Mouse (Mus musculus) spleen, adult 12 weeks (tissue): Measurements from ENCODE around the gene Shc3.

Experiments used
- DNase-seq: peaks from one replicate; pipeline ENCODE4 v3.0.0; 2022; ENCODE audit warnings: low spot score

The Shc3 gene

DNA sequence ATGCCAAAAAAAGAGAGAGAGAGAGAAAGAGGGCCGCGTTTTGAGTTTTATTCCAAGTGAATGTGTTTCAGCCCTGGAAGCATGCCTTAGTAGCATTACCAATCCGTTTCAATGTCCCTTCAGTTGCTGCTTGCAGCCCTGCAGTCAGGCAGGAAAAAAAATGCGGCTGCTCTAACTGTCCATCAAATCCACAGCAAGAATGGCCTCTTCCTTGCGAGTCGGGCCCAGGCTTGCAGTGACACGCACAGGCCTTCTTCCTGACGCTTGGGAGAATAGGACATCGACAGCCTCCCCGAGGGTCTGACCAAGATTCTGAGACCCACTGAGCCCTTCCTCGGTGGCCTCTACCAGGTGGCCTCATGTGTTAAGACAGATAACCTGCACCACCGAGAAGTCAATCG, 718 bp downstream of the Shc3 start:
- DNase-seq, result no peak

DNA sequence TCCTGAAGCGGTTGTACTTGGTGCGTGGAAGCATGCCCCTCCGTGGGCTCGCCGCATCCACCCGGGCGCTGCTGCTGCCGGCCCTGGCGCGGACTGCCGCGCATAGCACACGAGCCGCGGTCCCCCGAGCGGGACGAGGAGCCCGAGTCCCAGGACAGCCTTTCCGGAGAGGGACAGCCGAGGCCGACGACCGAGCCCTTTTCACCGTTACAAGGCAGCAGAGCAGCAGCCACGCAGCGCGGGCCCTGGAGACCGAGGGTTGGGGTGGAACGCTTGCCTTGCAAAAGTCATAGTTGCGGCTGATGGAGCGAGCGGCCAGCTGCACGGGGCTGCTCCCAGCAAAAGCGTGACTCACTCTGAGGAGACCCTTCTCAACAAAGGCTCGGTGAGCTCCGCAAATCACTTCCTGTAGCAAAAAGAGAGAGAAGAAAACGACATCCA, 1.8 kb downstream of the Shc3 start:
- DNase-seq, result no peak

DNA sequence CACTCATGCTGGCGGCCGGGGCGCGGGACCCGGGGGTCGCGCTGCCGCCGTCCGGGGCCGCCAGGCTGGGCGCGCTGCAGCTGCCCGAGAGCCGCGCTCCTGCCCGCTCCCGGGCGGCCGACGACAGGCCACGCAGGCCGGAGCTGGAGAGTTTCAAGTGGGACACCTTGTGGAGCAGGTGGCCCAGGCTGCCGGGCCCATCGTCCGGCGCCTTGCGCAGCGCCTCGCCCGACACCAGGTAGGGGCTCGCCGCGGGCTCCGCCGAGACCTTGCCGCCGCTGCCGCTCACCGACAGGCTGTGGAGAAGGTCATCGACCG, 2.2 kb downstream of the Shc3 start:
- DNase-seq, result no peak

DNA sequence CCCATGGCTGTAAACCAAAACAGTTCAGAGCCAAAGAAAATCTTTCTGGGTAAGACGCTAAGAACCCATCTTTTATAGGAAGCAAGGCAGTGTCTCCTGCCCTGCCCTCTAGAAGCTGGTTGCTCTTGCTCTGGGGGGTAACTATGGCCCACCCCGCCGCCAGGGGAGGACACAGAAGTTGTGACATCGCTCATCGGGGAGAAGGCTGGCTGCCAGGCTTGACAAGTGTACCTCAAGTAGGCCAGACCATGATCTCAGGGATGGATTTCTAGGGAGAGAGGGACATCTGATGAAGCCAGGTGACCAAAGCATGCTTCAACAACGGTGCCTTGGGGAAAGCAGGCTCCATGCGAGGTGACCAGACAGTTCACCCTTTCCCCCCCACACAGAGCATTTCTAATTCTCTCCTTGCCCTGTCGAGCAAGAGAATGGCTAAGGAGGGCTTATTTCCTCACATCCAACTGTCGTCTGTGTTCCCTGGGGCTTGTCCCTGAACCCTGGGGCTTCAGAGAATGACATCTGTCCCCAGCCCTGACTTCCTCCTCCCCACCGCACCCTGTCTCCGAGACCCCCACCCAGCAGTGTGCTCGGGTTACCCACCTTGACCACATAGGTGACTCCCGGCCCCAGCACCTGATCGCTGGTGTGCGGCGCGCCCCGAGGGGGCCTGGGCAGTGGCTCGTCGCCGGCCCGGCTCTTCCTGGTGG, 2.7 kb downstream of the Shc3 start:
- no peak for DNase-seq

DNA sequence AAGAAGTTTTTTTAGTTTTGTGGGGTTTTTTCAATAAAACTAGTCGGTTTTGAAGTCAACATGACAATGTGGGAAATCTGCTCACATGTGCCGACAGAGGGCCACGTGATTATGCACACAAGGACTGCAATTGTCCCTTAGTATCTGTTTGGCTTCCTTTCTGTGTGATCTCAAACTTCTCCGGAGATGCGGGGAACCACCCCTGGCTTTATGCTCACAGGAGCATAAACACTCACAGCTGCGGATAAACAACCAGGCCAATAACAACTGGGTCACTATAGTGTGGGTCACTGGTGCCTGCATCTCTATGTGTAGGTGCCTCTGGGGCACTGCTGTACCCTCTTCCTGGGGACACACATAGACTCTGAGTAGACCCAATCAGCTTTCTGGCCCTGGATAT, 4.5 kb downstream of the Shc3 start:
- no peak for DNase-seq

DNA sequence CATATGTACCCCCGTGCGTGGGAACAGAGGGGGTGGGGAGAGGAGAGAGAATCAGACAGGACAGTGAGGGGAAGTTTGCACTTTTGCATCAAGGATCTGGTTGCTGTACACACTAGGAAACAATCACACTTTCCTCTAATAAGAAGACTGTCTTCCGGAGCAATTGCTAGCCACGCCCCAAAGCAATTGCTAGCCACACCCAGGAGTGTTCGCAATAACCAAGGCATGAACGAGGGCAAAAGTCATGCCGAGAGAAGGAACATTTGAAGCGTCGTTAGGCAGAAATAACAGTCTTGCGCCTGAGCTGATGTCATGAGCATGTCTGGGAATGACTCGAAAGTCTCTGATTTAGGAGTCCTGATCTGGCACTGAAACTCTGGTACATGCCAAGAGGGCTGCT, 15.9 kb downstream of the Shc3 start:
- DNase-seq, result no peak

DNA sequence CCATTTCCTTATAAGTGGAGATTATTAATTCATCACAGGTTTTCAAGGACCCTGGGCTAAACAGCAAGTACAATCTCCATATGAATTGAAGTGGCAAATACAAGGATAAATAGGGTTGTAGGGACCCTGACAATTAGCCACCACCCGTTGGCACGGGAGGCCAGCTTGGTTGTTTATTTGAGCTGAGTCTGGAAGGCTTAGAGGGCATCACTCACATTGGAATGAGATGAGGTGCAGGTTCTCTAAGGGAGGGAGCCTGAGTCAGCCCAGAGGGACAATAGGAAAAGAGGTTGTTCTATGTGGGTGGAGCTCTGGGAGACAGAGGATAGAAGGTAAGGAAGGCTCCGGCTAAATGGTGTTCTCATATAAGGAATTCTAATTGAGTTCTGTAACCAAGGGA, 17.0 kb downstream of the Shc3 start:
- DNase-seq, result no peak

DNA sequence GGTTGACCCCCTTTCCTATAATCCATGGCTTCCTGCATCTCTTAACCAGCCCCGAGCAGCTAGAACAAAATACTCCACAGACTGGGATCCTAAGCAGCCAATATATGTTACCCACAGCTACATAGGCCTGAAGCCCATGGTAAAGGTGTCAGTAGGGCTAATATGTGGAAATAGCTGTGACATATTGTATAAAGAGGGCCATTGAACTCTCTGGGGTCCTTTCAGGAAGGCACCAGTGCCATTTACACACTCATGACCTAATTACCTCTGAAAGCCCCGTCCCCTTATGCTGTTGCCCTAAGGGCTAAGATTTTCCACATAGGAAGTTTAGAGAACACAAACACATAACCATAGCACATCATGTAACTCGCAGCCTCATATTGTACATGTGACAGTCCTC, 17.4 kb downstream of the Shc3 start:
- DNase-seq, result no peak

DNA sequence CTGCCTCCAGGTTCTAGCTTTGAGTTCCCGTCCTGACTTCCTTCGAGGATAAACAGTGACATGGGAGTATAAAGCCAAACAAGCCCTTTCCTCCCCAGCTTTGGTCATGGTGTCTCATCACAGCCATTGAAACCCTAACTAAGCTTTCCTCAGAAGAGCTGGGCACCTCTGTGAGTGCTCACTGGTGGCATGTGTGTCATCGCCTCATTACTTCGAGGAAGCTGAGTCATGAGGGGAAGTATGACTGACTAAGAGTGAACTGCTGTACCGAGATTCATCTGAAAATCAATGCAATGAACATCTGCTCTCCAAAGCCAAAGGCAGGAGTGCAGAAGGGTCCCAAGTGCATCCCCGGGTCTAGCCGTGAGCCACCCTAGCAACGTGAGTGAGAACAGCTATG, 29.4 kb downstream of the Shc3 start:
- DNase-seq, result no peak

DNA sequence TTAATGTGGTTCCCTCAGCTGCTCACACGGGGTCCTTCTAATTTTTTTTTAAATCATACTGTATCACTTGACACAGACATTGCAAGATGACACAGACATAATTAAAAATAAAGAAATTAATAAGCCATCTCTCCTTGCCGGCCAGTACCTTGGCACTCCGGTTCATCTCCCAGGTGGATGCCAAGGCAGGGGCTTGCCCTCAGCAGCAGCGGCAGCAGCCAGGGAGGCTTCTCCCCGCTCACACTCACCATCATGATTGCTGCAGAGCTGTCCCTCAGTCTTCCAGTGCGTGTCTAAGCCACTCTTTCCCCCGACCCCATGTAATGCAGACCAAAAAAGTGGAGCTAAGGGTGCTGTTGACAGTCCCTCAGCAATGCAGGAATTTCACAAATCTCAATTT, 33.9 kb downstream of the Shc3 start:
- no peak for DNase-seq

DNA sequence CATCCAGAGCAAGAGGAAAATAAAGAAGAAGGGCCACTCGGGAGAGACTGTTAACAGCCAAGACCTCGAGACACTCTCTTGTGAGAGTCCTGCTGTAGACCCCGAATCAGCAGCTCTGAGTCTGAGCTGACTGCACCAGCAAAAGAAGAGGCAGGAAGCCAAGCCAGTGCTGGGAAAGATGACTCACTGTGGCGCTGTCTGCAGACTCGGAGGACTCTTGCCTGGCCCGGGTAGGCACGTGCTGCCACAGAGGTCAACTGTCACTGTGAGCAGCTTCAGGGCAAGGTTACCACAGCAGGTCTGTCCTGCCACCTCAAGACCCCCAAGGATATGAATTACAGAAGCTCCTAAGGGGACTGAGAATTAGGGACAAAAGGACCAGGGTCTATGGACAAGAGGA, 42.7 kb downstream of the Shc3 start:
- no peak for DNase-seq

DNA sequence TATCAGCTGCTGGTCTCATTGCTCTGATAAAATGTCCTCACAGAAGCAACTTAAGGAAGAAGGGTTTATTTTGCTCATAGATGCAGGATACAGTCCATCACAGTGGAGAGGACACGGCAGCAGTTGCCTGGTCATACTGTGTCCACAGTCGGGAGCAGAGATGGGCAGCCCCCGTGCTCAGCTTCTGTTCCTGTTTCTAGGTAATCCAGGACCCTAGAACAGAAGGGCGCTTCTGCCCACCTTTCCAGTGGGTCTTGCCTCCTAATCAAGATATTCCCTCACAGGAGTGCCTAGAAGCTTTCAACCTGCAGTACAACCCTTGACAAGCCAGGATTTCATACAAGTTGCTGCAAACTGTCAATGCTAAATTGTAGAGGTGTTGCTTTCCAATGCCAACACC, 44.9 kb downstream of the Shc3 start:
- no peak for DNase-seq

DNA sequence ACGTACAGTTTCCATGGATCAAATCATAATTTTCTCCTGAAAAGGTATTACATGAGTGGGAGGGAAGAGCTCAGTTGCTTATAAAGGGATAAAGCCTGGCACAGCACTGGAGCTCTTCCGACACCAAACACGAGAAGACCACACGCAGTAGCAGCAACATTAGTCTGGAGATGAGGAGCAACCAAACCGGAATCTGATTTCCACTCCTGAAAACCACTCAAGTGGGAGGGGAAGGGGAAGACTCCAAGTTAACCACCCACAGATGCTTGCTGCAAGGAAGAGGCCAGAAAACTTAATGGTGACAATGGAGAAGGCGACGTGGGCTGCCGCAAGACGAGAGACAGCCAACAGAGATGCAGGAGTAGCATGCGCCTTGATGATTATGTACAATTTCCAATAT, 45.9 kb downstream of the Shc3 start:
- no peak for DNase-seq

DNA sequence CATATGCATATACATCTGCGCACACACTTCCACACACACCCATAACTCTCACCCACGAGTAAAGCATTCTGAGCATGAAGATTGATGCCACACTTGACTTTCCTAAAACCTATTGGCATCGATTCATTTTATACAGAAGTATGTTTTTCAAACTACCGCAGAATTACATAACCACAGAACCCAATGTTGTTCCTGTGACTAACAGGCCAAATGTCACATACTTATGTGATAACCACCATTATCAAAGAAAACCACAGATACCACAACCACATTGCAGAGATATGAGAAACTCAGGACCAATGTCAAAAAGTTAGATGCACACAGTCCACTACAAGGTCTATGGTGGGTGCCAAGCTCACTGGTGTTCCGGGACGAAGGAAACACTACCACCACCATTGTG, 50.3 kb downstream of the Shc3 start:
- DNase-seq, result no peak

DNA sequence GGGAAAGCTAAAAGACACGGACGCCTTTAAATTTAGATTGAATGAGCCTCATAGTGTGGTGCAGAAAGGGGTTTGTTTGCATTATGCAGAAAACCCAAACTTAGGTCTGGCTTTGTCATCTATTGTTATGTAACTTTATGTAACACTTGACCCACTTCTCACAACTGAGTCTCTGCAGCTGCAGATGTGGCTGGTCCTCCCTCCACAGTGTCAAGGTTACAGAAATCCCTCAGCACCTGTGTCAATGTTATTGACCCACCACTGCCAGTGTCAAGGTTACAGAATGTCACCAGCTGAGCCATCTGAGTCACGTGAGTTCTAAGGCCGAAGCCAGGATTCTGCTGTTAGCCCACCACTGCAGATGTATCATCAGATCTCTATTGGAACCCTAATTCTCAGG, 51.3 kb downstream of the Shc3 start:
- no peak for DNase-seq

DNA sequence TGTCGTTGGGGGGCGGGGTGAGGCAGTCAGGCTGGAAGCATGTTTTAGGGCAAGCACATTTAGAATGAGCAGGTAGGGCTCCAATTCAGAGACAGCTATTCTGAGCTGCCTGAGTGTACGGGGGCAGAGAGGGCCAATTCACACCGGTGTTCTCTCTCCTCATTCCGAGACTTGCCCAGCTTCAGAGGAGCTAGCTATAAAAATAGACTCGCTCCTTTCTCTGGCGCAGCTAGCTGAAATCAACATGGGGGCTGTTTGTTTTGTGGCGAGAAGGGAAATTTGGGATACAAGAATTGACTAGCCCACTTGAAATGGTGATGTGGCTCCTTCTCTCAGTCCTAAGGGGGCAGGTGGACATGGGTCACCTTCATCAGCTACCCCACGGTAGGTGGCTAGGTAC, 60.4 kb downstream of the Shc3 start:
- no peak for DNase-seq

DNA sequence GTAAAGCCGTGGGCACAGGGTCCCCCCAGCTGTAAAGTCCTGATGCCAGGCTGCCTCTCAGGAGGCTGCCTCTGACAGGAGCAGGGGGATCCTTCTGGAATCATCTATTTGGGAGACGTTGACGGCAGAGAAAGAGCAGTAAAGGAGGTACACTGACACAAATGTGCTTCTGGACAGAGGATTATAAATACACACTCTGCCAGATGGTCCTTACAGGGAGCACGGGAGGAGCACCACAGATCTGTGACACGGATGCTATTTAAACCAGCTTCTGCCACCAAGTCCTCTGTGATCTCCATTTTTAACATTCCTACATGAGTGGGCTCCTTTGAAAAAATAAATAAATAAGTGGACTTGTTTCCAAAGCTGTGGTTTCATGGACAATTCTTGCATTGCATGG, 63.5 kb downstream of the Shc3 start:
- DNase-seq, result no peak

DNA sequence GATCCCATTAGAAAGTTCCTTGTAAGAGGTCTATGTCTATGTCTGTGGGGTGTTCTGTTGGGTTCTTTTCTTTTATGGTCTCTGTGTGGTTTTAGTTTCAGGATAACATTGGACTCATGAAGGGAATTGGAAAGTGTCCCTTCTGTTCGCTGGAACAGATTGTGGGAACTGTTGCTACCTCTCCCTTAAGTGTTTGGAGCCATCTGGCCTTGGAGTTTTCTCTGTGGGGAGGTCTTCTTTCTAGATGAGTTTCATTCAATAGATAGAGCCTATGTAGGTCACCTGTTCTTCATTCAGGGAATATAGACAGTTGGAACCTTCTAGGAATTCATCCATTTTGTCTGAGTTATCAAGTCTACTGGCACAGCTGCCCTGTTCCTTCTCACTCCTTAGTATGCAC, 69.5 kb downstream of the Shc3 start:
- DNase-seq, result no peak

DNA sequence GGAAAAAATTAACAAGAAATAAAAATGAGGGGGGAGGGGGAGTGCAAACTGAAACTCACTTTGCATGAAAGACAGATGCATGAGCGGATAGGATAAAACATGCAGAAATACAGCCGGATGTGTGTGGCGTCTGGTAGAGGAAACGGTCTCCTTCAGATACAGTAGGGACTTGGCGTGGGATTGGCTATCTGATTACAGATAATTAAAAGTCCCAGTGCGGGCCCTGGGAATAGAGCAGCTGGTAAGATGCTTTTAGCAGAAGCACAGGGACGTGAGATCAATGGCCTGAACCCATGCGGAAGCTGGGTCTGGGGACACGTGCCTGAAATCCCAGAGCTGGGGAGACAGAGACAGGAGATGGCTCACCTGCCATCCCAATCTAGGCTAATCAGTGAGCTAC, 75.5 kb downstream of the Shc3 start:
- no peak for DNase-seq

DNA sequence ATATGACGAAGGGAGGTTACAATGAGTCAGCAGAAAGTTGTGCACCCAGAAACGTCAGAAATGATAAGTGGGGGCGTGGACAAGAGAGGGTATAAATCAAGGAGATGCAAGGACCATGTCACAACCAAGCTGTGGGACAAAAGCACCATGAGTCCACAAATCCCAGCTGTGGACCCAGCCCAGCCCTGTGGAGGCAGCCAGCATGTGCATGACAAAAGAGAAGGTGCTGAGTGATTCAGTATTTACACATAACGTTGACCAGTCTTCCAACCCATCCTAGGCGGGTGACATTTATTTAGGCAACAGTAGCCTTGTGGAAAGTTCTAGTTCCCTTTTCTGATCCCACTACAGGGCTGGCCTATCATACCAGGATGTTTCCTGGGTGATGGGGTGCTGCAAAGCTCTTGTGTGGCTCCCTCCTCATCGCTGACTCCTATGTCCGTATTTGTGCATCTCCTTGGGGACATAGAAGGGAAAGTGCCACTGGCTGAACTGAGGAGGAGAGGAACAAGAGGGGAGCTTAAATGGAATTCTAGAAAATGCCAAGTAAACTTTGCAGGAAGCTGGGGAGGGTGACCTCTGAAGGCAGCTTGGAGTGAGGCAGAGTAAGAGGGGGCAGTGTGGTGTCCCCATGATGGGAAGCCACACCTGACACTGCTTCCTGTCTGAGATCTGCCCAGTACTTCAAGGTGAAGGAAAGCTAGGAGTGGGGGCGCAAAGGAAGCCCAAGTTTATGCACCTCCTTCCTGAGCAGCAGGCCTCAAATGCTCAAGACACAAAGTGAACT, 77.4 kb downstream of the Shc3 start:
- DNase-seq, result no peak

DNA sequence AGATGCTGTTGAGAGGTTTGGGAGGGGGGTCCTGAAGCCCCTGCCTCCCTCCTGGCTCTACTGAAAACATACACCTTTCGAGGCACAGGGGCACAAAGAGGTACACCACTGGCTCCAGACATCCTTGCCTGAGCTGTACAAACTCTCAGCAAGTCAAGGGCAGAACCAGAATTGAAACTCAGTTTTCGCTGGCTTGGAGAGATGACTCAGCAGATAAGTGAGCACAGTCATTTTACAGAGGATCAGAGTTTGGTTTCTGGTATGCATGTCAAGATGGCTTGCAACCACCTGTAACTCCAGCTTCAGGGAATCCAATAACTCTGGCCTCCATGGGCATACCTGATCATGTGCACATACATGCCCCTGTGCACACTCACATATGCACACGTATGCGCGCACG, 79.0 kb downstream of the Shc3 start:
- DNase-seq, result no peak

DNA sequence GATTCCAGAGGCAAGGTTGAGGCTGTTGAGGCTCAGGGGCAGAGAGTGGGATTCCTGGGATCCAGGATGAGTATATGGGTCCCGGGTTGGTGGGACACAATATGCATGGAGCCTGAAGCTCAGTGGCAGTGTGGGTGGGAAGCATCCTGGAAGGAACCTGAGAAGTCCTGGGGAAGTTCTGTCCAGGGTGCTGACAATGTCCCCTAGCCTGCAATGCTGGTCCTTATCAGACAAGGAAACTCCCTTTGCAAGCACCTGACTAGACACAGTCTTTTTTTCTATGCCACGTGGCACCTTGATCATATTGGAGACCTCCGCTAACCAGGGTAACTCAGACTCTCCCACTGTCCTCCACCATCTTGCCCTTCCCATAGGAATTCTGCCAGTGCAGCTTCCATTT, 80.3 kb downstream of the Shc3 start:
- DNase-seq, result no peak

DNA sequence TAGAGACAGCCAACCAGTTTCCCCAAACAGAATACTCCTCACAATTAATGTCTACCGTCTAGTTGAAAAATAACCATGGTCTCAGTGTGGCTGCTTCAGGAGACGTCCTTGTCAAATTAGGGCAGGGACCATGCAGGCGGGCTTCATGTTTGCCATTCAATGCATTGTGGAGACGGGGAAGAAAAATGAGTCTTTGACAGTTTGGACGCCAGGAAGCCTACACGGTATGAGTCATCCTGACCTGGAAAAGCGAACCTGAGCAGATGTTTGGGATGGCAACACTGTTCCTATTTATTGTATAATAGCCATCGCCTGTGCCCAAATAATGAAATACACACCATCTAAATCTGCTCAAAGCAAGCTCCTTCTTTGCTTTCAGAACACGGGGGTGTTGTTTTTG, 83.9 kb downstream of the Shc3 start:
- DNase-seq, result no peak

DNA sequence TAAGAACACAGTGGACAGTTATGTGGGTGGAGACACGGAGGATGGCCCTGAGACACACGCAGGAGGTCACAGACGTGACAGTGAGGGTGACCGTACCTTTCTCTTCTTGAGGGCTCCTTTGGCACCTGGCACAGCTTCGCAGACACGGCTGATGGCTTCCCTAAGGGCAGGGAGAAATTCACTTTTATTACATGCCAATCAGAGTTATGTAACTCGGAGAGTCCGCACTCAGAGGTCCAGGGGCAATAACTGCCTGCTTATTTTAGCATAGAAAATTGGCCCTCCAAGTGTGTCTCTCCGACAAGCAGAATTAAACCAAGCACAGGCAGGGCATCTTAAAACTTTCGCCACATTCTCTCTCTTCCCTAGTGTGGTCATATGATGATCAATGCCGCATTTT, 86.4 kb downstream of the Shc3 start:
- no peak for DNase-seq
